Mouse (Mus musculus): Measurements from ENCODE around the gene Glmp. TPM values are rescaled to one million over a fixed set of nuclear protein-coding genes. Genes with fewer than 3 reads are reported as not detected.
"Not testable (repeated sequence)": the region's sequence is repeated elsewhere in the genome, so short reads cannot be mapped to it uniquely, and the experiment has no call there.

Gene Glmp
- total RNA-seq, 2 experiments from 2014 or later, result 23.9 to 86.5 TPM

GRCm38 (mm10) chr3:88375750-88376626 lies 51.2 kb downstream of the Glmp start:
- peak; percentile 95 for ATAC-seq (replicated peaks; ENCODE audit: poor library complexity)

GRCm38 (mm10) chr3:88376644-88377043 lies 51.8 kb downstream of the Glmp start:
- ATAC-seq (replicated peaks; ENCODE audit: poor library complexity), result not testable (repeated sequence)

GRCm38 (mm10) chr3:88378599-88378998 lies 53.8 kb downstream of the Glmp start, which contains the start of gene Bglap2:
TSS of gene Bglap2 (minus strand) at chr3:88378699.
- ATAC-seq (replicated peaks; ENCODE audit: poor library complexity), result not testable (repeated sequence)

Other genes starting within 250 kb of the Glmp start
- gene Ttc24, start 246.7 kb upstream of the Glmp start, total RNA-seq (2015), result not detected in 2 replicates
- not detected in 2 replicates for gene Ttc24, start 246.7 kb upstream of the Glmp start, total RNA-seq (2017)
- gene Iqgap3, start 243.1 kb upstream of the Glmp start, total RNA-seq (2015), result 14.1 and 14.2 TPM in 2 replicates
- 21.4 and 22.0 TPM in 2 replicates for gene Iqgap3, start 243.1 kb upstream of the Glmp start, total RNA-seq (2017)
- 82.5 and 95.7 TPM in 2 replicates for gene Mef2d, start 182.7 kb upstream of the Glmp start, total RNA-seq (2015)
- gene Mef2d, start 182.7 kb upstream of the Glmp start, total RNA-seq (2017), result 49.6 and 52.8 TPM in 2 replicates
- gene Rhbg, start 70.3 kb upstream of the Glmp start, total RNA-seq (2015), result not detected in 2 replicates
- gene Rhbg, start 70.3 kb upstream of the Glmp start, total RNA-seq (2017), result 0.14 TPM in 1 of 2 replicates, not detected in the other
- 0.10 TPM in 1 of 2 replicates, not detected in the other for gene Gm38392, start 37.8 kb upstream of the Glmp start, total RNA-seq (2015)
- not detected in 2 replicates for gene Gm38392, start 37.8 kb upstream of the Glmp start, total RNA-seq (2017)
- 10.3 and 12.2 TPM in 2 replicates for gene Tsacc, start 28.0 kb upstream of the Glmp start, total RNA-seq (2015)
- 4.1 and 5.3 TPM in 2 replicates for gene Tsacc, start 28.0 kb upstream of the Glmp start, total RNA-seq (2017)
- gene Cct3, start 27.9 kb upstream of the Glmp start, total RNA-seq (2015), result 620 and 719 TPM in 2 replicates
- 355 and 383 TPM in 2 replicates for gene Cct3, start 27.9 kb upstream of the Glmp start, total RNA-seq (2017)
- 1.1 and 1.9 TPM in 2 replicates for gene Tmem79, start 11.1 kb downstream of the Glmp start, total RNA-seq (2015)
- gene Tmem79, start 11.1 kb downstream of the Glmp start, total RNA-seq (2017), result 1.3 and 2.3 TPM in 2 replicates
- 31.3 and 31.6 TPM in 2 replicates for gene Smg5, start 11.2 kb downstream of the Glmp start, total RNA-seq (2015)
- 59.8 and 62.6 TPM in 2 replicates for gene Smg5, start 11.2 kb downstream of the Glmp start, total RNA-seq (2017)
- 0.15 TPM in 1 of 2 replicates, not detected in the other for gene Paqr6, start 39.6 kb downstream of the Glmp start, total RNA-seq (2015)
- gene Paqr6, start 39.6 kb downstream of the Glmp start, total RNA-seq (2017), result not detected in 2 replicates
- gene Bglap3, start 47.7 kb downstream of the Glmp start, total RNA-seq (2015), result not detected in 2 replicates
- not detected in 2 replicates for gene Bglap3, start 47.7 kb downstream of the Glmp start, total RNA-seq (2017)
- gene Bglap2, start 53.7 kb downstream of the Glmp start, total RNA-seq (2015), result not detected in 2 replicates
- gene Bglap2, start 53.7 kb downstream of the Glmp start, total RNA-seq (2017), result not detected in 2 replicates
- gene Bglap, start 59.4 kb downstream of the Glmp start, total RNA-seq (2015), result not detected in 2 replicates
- not detected in 2 replicates for gene Bglap, start 59.4 kb downstream of the Glmp start, total RNA-seq (2017)
- 161 and 165 TPM in 2 replicates for gene Pmf1, start 85.3 kb downstream of the Glmp start, total RNA-seq (2015)
- 121 and 129 TPM in 2 replicates for gene Pmf1, start 85.3 kb downstream of the Glmp start, total RNA-seq (2017)
- gene Slc25a44, start 100.1 kb downstream of the Glmp start, total RNA-seq (2015), result 10.3 and 11.1 TPM in 2 replicates
- 16.2 and 17.9 TPM in 2 replicates for gene Slc25a44, start 100.1 kb downstream of the Glmp start, total RNA-seq (2017)
- gene Sema4a, start 136.2 kb downstream of the Glmp start, total RNA-seq (2015), result 32.7 and 43.1 TPM in 2 replicates
- 25.9 and 39.4 TPM in 2 replicates for gene Sema4a, start 136.2 kb downstream of the Glmp start, total RNA-seq (2017)
- gene Lmna, start 184.9 kb downstream of the Glmp start, total RNA-seq (2015), result 2.3 and 2.6 TPM in 2 replicates
- 5.8 and 9.8 TPM in 2 replicates for gene Lmna, start 184.9 kb downstream of the Glmp start, total RNA-seq (2017)
- gene Mex3a, start 207.4 kb downstream of the Glmp start, total RNA-seq (2015), result 3.8 and 3.9 TPM in 2 replicates
- 1.7 and 2.8 TPM in 2 replicates for gene Mex3a, start 207.4 kb downstream of the Glmp start, total RNA-seq (2017)
- 0.17 TPM in 1 of 2 replicates, not detected in the other for gene Rab25, start 223.3 kb downstream of the Glmp start, total RNA-seq (2015)
- gene Rab25, start 223.3 kb downstream of the Glmp start, total RNA-seq (2017), result 0.37 TPM in 1 of 2 replicates, not detected in the other
- 42.4 and 46.4 TPM in 2 replicates for gene Lamtor2, start 228.1 kb downstream of the Glmp start, total RNA-seq (2015)
- 93.9 and 115 TPM in 2 replicates for gene Lamtor2, start 228.1 kb downstream of the Glmp start, total RNA-seq (2017)
- gene Ubqln4, start 228.7 kb downstream of the Glmp start, total RNA-seq (2015), result 42.0 and 49.7 TPM in 2 replicates
- 40.6 and 47.5 TPM in 2 replicates for gene Ubqln4, start 228.7 kb downstream of the Glmp start, total RNA-seq (2017)